Mouse (Mus musculus): ENCODE measurements at regions not wholly inside any gene's neighbourhood (a gene's known extent, or its start where the extent isn't known, plus 50 kb on each side); places are given as distances from the start of the nearest gene placed in this dataset.

- DNase-seq (ENCODE audit: low spot score in 2 of 2) = no peak
These were observed 236.2 kb upstream of the Msx2 start for GRCm38 (mm10) chr13:53709062-53709461.

- DNase-seq (ENCODE audit: low spot score in 2 of 2) = no peak
These were observed 234.7 kb upstream of the Msx2 start for GRCm38 (mm10) chr13:53707548-53707947.

GRCm38 (mm10) chr13:53704104-53704503 is 231.2 kb upstream of the Msx2 start:
- no peak for DNase-seq (ENCODE audit: low spot score in 2 of 2)

GRCm38 (mm10) chr13:53700236-53700635 is 227.4 kb upstream of the Msx2 start:
- no peak for DNase-seq (ENCODE audit: low spot score in 2 of 2)

GRCm38 (mm10) chr13:53697954-53698353 is 225.1 kb upstream of the Msx2 start:
- DNase-seq (ENCODE audit: low spot score in 2 of 2) = no peak

- no peak for DNase-seq (ENCODE audit: low spot score in 2 of 2)
These were observed 222.5 kb upstream of the Msx2 start for GRCm38 (mm10) chr13:53695385-53695784.

GRCm38 (mm10) chr13:53688934-53689333 is 216.1 kb upstream of the Msx2 start:
- no peak for DNase-seq (ENCODE audit: low spot score in 2 of 2)

- DNase-seq (ENCODE audit: low spot score in 2 of 2) = no peak
These were observed 215.6 kb upstream of the Msx2 start for GRCm38 (mm10) chr13:53688489-53688888.

GRCm38 (mm10) chr13:53684498-53684897 is 211.6 kb upstream of the Msx2 start:
- no peak for DNase-seq (ENCODE audit: low spot score in 2 of 2)

GRCm38 (mm10) chr13:53677187-53677586 is 204.3 kb upstream of the Msx2 start:
- DNase-seq (ENCODE audit: low spot score in 2 of 2) = no peak

- no peak for DNase-seq (ENCODE audit: low spot score in 2 of 2)
These were observed 197.5 kb upstream of the Msx2 start for GRCm38 (mm10) chr13:53670361-53670760.

GRCm38 (mm10) chr13:53667518-53667917 is 194.6 kb upstream of the Msx2 start:
- DNase-seq (ENCODE audit: low spot score in 2 of 2) = no peak

- no peak for DNase-seq (ENCODE audit: low spot score in 2 of 2)
These were observed 192.7 kb upstream of the Msx2 start for GRCm38 (mm10) chr13:53665592-53665991.

GRCm38 (mm10) chr13:53664631-53665230 is 191.9 kb upstream of the Msx2 start:
- DNase-seq (ENCODE audit: low spot score in 2 of 2) = no peak

GRCm38 (mm10) chr13:53652826-53653225 is 180.0 kb upstream of the Msx2 start:
- DNase-seq (ENCODE audit: low spot score in 2 of 2) = no peak

- no peak for DNase-seq (ENCODE audit: low spot score in 2 of 2)
These were observed 175.5 kb upstream of the Msx2 start for GRCm38 (mm10) chr13:53648353-53648752.

- no peak for DNase-seq (ENCODE audit: low spot score in 2 of 2)
These were observed 169.7 kb upstream of the Msx2 start for GRCm38 (mm10) chr13:53642557-53642956.

- DNase-seq (ENCODE audit: low spot score in 2 of 2) = no peak
These were observed 166.7 kb upstream of the Msx2 start for GRCm38 (mm10) chr13:53639584-53639983.

GRCm38 (mm10) chr13:53639115-53639514 is 166.2 kb upstream of the Msx2 start:
- DNase-seq (ENCODE audit: low spot score in 2 of 2) = no peak

- no peak for DNase-seq (ENCODE audit: low spot score in 2 of 2)
These were observed 163.1 kb upstream of the Msx2 start for GRCm38 (mm10) chr13:53636011-53636410.

- DNase-seq (ENCODE audit: low spot score in 2 of 2) = no peak
These were observed 161.8 kb upstream of the Msx2 start for GRCm38 (mm10) chr13:53634637-53635203.

- DNase-seq (ENCODE audit: low spot score in 2 of 2) = no peak
These were observed 125.2 kb upstream of the Msx2 start for GRCm38 (mm10) chr13:53598050-53598449.
